Mouse (Mus musculus) heart, postnatal 36 days (tissue): ENCODE results near the gene Mlh3. TPM values are rescaled to one million over a fixed set of nuclear protein-coding genes. Genes with fewer than 3 reads are reported as not detected.
A peak's percentile ranks its signal among the peaks of the same experiment; 100 is the strongest.

Experiments used
- DNase-seq, 2 experiments: peaks; one replicate each; pipeline ENCODE4 v3.0.0; 2021 to 2022
- intact Hi-C: fragments of 180-260 bp; cut with DNase I; formaldehyde crosslinking; loops from one replicate; pipeline ENCODE4 v1.15.1; 2025
- total RNA-seq, 2 experiments: library from RNA; stranded (reverse); gene quantifications; 2 replicates each; pipeline ENCODE4 v1.2.3; 2021

The Mlh3 gene
- 1 to 10 TPM; 7.5 to 8.7 TPM for total RNA-seq

DNA sequence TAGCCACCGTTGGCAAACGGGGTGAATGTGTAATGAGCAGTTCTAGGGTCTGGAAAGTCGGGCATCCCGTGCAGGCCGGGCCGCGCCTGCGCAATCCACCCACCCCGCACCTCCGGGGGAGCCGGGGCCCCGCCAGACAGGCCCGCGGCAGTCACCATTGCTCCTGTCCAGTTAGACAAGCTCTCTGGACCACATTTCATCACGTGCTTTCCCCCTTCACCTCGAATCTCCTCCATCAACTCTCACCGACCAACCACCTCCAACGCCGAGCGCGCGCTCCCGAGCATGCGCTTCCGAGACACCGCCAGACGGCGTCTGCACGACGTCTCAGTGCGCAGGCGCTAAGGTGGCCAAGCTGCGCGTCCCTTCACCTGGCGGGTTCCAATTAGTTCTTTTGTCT lies at the start of gene Mlh3:
TSS of gene Mlh3 (minus strand) at position 281 of the 400 bp plus-strand sequence.
- intact Hi-C loops: no loop called here
- peak; percentile 80 to 87 for DNase-seq

DNA sequence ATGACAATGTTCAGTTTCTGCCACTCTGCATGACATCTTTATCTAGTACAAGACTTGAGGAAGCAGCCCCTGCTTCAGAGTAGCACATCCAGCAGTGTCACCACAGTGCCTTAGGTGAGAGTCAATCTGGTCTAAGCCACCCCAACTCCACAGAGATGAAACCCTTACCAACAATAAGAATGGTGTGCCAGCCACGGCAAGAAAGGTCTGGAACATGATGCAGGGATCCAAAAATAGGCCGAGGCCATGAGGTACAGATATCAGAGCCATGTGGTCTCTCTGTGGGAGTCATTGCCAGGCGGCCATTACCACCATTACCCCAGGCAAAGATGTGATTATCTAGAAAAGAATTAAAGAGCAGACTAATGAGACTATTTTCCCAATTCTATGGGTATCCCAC lies 38.3 kb upstream of the Mlh3 start:
- no peak for DNase-seq
- intact Hi-C loops: no loop called here

DNA sequence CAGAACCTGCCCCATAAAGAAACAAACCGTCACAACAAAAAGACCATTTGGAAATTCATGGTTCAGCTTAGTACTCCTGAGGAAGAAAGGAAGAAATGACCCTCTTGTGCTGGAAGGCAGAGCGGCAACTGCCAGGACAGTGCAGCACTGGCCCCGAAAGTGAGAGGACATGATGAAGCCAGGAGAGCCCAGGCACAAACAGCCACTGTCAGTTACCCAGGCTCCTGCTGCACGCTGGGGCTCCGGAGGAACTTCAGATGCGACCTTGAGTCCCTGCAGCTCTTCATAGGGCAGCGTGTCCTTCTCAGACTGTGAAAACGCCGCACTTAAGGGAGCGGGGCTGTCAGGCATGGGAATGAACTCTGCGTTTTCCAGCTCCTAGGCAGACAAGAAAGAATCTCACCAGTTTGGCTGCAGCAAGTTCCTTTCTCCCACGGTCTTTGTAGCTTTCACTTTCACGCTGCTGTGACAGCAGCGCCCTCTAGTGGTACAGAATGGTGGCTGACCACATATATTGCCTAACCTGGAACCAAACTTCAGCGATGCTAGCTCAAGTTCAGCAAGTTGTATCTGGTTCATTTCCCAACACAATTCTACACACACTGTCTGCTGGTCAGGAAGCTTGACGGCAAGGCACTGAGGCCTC lies 35.0 kb upstream of the Mlh3 start:
- peak; percentile 88 for DNase-seq
- intact Hi-C loops: loop anchor here (1.0 kb wide), 3 partner anchors 136 to 213 kb away; no protein-coding TSS in a partner anchor

DNA sequence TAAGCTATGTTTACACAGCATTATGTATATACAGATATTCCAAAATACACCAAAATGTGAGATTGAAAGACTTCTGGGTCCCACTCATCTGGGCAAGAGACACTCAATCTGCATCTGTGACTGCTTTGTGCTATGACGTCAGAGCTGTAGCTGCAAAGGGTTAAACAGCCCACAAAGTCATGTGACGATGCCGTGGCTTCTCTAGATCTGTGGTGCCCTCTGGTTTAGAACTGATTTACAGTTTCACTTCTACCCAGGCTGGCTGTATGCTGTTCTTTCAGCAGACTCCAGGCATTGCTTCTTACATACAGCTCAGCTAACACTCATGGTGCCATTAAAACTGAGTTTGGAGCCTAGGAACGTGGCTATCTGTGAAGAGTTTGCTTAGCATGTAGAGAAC lies 34.3 kb upstream of the Mlh3 start:
- intact Hi-C loops: loop anchor here (1.0 kb wide), 3 partner anchors 135 to 212 kb away; no protein-coding TSS in a partner anchor
- no peak for DNase-seq

DNA sequence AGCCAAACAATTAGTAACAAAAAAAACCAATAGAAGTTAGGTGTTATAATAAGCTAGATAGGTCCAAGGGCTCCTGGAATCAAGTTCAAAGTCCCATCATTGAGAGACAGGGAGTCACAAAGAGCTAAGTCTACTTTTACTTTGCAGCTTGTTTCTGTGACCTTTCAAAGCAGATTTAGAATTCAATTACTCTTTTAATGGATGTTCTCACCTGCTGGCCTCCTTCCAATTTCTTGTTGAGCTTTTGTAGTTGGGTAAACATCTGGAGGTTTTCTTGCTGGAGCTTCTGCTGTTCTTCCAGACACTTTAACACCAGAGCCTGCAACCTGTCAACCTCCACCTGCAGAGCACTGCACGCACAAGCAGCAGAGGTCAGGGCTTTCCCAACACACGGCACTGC lies 32.9 kb upstream of the Mlh3 start:
- no peak for DNase-seq
- intact Hi-C loops: no loop called here

DNA sequence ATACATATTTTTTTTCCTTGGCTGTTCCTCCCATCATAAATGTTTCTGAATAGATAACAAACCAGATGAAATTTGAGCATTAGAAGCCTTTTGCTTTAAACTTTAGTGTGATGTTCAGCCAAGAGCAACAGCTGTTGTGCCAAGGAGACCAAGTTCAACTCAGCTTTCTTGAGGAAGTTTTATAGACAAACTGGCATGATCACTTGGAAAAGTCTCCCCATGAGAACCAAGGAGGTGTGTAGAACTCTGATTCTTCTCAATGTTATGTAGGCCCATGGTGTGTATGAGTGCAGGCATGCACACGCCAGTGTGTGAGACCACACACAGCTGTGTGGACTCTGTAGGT lies 28.4 kb upstream of the Mlh3 start:
- no peak for DNase-seq
- intact Hi-C loops: no loop called here

DNA sequence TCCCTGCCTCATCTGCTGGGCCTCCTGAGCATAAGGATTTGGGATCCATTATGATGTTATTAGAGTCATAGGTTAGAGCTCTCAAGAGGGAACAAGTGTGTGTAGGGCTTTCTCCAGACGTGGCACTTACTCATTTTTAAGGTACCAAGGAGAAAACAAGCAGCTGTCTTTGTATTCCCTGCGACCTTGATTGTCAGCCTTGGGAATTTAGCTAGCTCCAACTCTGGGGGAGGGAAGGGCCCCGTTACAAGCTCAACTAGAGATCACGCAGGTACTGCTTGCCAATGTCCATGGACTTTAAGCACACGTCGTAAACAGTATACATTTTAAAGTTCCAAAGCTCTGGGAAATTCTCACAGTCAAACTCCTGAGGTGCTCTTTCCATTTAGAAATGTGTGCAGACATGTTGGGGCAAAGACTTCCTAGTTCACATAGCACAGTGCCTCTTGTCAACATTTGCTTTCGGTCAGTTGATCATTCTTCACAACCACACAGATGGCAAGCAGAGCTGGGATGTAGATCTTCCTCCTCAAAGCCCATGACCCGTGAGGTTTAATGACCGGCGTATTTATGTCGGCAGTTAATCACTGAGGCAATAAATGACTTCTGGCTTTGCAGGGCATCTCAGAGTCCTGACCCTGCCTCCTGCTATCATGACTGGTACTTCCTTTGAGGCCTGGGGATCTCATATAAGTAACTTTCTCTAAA lies 27.9 kb upstream of the Mlh3 start:
- intact Hi-C loops: no loop called here

DNA sequence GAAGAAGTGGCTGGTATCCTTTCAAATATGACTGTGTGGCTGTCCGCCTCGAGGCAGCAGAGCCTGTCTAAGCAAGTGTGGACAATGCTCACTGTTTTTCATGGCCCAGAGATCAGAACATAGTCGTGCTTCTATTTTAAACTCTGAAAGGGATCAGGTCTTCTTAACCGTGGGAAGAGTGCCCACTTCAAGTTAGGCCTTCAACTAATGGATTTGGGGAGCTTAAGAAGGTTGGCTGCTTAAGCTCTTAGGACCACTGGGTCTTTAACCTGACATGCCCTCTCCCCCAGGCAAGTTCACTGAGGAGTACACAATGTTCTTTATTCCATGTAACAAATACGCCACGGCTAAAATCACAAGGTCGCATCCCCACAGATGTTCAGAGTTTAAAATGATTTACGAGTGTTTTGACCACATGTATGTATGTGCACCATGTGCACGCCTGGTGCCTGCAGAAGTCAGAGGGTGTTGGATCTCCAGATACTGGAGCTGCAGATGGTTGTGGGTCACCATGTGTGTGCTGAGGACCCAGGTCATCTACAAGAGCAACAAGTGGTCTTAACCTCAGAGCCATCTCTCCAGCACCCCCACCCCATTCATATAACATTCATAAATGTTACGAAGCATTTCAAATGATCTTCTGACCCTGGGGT lies 27.1 kb upstream of the Mlh3 start:
- no peak for DNase-seq

More for the DNA sequence above, 27.9 kb upstream of the Mlh3 start:
- DNase-seq: no peak

DNA sequence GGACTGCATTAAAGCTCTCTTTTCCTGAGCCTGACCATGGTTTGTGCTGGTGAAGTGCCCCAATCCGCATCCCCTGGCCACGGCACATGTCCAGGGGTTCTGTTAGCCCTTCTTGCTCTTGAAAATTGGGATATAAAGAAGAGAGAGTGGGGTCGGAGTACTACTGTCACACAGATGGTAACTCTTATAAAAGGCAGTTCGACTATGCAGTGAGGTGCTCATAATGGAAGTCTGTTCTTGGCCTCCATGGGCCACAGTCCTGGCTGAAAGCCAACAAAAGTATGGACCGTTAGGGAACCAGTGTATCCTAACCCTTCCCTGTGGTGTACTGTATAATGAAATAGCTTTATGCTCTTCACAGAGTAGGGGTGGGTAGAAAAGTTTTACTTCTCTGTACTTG lies 26.5 kb upstream of the Mlh3 start:
- DNase-seq: no peak
- intact Hi-C loops: no loop called here

More for the DNA sequence above, 27.1 kb upstream of the Mlh3 start:
- intact Hi-C loops: no loop called here

DNA sequence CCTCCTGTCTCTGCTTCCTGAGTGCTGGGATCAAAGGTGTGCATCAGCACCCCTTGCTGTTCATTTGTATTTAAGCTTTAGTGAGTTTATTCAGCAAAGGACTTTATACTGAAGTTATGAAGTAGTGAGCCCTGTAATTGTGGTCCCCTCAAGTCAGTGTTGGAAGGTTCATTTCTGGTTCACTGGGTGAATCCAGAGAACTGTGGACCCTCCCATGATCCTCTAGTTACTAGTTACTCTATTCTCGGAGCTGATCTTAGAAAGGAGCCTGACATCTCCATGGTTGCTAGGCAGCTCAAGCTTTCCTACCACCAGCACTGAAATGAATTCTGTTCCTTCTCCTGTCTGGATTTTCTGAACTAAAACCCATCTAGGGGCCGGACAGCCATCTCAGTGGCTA lies 25.1 kb upstream of the Mlh3 start:
- DNase-seq: no peak
- intact Hi-C loops: no loop called here

DNA sequence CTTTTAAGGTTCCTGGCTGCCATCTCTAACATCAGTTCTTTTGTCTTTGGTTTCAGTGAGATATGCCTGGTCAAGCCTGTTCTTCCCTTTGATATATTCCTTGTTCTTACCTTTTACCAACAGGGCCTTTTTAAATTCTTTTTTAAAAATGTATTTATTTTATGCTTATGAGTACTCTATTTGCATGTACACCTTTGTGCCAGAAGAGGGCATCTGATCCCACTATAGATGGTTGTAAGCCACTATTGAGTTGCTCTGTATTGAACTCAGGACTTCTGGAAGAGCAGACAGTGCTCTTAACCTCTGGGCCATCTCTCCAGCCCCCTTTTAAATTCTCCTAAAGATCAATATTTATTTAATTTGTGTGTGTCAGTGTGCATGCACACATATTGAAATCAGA lies 22.5 kb upstream of the Mlh3 start:
- intact Hi-C loops: no loop called here
- no peak for DNase-seq

DNA sequence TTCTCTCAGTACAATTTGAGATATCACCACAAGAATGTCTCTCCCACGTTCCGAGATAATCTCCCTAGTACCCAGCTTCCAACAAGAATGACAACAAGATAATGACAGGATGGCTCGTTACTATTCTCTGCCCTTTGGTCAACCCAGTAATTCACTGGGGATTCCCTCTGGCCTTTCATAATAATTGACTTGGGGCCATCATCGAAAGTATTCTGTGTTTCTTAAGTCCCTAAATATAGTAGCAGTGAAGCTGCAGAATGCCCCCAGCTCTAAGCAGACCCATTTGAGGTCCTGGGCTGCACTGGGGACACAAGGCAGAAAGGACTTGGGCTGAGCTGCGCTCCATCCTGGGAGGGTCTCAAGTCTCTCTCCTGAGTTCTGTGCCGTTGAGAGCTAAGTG lies 21.9 kb upstream of the Mlh3 start:
- intact Hi-C loops: no loop called here
- DNase-seq: no peak

DNA sequence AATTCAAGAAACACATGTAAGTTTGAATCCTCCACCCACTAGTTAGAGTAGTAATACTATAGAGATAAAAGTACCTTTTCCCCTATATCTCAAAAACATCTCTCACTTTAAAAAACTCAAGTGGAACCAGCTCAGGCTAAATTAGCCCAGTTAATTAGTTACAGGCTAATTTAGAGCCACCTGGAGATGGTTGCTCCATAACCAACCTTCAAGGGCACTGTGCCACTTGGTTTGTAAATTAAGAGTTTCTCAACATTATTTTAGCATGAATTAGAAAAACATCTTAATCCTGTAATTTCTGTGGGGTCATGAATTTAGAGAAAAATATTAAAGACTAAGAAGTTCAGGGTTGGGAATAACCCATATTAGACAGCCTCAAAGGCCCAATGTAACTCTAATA lies 21.1 kb upstream of the Mlh3 start:
- intact Hi-C loops: no loop called here
- DNase-seq: no peak

DNA sequence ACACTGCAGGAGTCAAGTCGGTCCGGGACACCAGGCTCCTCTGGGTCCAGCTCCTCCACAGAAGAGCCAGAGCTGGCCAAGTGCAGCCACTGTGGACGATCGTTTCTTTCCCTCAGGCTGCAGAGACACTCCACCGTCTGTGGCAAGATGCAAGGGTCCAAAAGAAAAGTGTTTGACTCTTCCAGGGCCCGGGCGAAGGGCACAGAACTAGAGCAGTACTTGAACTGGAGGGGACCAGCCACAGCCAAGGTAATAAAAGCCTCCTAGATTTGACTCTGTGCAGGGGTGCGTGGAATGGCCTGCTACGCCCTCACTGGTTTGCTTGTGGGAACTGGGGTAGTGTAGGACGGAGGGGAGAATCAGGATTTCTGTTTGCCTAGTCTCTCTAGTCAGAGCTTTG lies 20.2 kb upstream of the Mlh3 start:
- no peak for DNase-seq
- intact Hi-C loops: no loop called here

DNA sequence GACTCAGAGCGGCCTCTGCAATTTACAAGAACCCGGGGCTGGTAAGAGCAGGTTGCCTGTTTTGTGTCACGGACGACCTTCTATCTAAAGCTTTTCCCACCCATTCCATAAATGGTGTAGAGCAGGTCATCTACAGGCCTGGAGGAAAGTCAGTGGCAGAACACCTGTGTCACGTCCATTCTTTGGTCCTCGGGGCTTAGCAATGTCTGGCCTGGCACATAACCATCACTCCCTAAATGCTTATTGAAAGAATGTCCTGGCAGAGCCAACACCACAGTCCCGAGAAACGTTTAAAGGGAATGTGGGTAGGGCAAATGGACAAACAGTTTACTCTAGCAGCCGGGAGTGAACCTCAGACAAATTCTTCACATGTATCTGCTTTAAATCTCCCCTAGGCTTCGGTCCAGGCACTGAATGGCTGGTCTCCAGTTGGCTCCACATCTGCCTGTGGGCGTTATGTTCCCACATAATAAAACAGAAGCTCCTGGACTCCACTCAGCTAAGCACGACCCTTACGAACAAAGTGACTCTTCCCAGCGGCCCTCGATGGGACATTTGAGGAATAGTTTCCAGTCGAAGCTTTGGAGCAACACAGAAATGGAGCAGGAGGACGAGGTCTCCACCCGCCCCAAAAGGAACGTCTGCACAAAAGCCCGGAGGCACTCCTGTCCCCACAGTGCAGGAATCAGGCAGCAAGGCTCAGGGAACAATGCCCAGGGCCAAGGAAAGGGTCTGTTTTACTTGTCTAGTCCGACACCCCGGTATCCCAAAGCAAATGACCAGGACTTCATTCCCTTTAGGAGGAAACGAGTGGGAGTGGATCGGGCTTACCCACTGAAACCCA lies 19.0 kb upstream of the Mlh3 start:
- DNase-seq: peak in 1 of 2 experiments; percentile 45
- intact Hi-C loops: loop anchor here (5.0 kb wide), 1 partner anchor 117 kb away; no protein-coding TSS in a partner anchor

DNA sequence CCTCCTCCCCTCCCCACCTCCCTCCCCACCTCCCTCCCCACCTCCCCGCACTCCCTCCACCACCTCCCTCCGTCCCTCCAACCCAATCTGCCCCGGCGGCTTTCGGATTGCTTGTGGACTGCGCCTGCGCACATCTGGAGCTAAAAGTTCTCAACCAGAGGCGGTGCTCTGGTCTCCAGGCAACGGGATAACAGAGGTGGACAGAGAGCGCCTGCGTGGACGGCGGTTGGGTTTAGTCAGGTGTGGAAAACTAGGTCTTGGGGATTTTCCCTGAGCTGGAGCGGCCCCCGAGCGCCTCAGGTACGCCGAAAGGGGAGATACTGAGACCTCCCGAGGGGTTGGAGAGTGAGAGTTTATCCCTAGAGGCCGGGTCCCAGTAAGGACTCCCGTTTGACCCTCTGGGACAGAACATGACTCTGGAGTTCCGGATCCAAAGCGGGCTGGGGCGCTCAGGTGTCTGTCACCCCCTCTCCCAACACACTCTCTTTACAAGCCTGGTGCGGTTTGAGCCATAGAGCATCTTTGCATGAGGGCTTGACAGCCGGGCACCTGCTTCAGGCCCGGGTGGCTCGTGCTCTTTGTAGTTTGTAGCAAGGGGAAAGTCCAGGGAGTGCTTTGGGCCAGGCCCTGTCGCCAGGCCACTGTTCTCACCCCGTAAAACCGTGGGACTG lies 18.2 kb upstream of the Mlh3 start, which contains the start of gene Zc2hc1c:
TSS of gene Zc2hc1c (plus strand) at position 106 of the 671 bp plus-strand sequence.
- peak; percentile 86 to 87 for DNase-seq
- intact Hi-C loops: loop anchor here (1.0 to 5.0 kb wide), 2 partner anchors 8 to 116 kb away; no protein-coding TSS in a partner anchor

DNA sequence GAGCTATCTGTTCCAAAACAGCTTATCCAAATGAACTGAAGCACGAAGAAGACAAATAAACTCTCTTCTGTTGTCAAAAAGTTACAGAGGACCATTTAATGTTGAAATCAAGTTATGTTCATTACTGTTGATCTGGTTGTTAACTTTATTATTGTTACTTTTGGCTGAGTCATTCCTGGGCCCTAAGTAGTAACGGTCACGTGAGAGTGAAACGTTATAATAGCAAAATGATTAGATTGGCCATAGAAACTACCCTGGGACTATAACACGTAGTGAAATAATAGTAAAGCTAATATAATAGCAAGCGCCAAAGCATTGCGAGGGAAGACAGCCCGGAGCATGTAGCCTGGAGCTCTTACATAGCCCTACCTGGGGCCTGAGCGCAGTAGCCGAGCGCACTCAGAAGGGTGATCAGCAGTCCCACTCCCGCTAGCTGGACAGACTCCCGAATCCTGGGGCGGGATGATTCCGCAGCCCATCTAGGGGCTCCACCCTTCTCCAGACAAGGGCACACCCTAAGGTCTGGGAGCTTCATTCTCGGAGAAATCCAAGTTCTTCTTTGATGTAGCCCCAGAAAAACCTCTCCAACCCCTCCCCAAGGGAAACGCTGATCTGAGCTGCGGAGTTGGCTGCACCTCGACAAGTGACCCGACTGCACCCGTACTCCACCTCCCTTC lies 17.5 kb upstream of the Mlh3 start, which contains the start of gene Acyp1:
TSS of gene Acyp1 (minus strand) at position 630 of the 677 bp plus-strand sequence.
- intact Hi-C loops: loop anchor here (1.0 to 5.0 kb wide), 2 partner anchors 8 to 116 kb away; no protein-coding TSS in a partner anchor
- DNase-seq: peak; percentile 53 to 73

DNA sequence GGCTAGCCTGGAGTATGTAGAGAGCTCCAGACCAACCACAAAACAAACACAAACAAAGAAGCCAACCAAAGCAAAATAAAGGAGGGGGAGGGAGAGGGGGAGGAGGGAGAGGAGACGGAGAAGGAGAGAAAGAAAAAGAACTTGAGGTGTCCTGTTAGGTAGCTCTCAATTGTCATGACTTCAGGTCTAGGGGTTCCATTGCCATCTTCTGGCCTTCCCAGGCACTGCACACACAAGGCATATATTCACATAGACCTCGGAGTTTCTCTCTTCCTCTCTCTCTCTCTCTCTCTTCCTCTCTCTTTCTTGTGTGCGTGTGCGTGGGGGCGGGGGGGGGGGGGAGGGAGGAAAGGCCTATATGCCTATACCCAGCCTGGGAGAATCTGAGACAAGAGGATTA lies 16.5 kb upstream of the Mlh3 start:
- DNase-seq: no peak
- intact Hi-C loops: loop anchor here (5.0 kb wide), 1 partner anchor 115 kb away; no protein-coding TSS in a partner anchor

DNA sequence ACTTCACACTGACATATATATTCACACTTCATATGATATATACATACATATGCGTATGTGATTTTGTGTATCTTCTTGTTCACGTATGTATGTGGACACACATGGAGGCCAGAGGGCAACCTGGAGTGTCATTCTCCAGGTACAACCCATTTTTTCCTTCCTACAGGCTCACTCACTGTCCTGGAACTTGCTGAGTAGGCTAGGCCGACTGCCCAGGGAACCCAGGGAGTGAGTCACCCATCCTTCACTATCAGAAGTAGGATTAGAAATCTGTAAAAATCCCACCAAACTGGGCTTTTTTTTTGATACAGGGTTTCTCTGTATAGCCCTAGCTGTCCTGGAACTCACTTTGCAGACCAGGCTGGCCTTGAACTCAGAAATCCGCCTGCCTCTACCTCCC lies 14.6 kb upstream of the Mlh3 start:
- intact Hi-C loops: loop anchor here (5.0 kb wide), 1 partner anchor 113 kb away; no protein-coding TSS in a partner anchor
- DNase-seq: no peak
